ENCODE assay signal across 18 mouse cellular contexts in the genomic region with DNA sequence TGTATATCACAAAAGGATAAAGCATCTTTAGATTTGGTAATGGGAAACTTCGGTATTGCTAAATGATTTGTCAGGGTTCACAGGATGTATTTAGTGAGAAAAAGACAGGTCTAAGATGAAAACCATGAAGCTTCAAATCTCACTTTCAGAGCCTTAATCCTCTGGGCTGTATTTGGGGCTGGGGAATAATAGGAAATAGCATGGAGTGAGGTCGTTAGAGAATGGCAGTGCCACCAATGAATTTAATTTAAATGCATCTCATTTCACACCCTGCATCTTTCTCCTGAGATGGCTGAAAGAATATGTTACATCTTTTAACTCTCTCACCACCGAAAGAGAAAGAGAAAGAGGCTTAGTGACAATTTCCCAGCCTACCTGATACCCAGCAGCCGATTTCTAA.
"Had no signal": no experiment of that assay in that cellular context is flagged by ENCODE, and none has a peak within 500 bp of the region (broad histone marks: within the 10 kb centered on the region; RNA-seq: fewer than 3 reads in every experiment).

No protein-coding gene starts in this region.

- H3K27ac ChIP-seq: liver, embryonic 12.5 days; liver, embryonic 14.5 days; midbrain, embryonic 10.5 days; neural tube, embryonic 13.5 days; neural tube, embryonic 15.5 days; stomach, embryonic 15.5 days; stomach, postnatal 0 days had no signal

- H3K36me3 ChIP-seq: liver, embryonic 12.5 days; midbrain, embryonic 10.5 days; neural tube, embryonic 13.5 days; neural tube, embryonic 15.5 days; stomach, embryonic 15.5 days had no signal

- DNase-seq: lung, adult 18-20 months; lung, embryonic 14.5 days; lung, postnatal 10 days; lung, postnatal 4 days; retina, postnatal 1 day; right cerebral cortex, adult 18-20 months; right cerebral cortex, postnatal 14 days; thymus, adult 2 months; thymus, postnatal 25 days; thymus, postnatal 4 days had no signal

- H3K4me1 ChIP-seq: liver, embryonic 12.5 days; neural tube, embryonic 13.5 days; neural tube, embryonic 15.5 days; stomach, embryonic 15.5 days had no signal

- H3K4me3 ChIP-seq: liver, embryonic 12.5 days; midbrain, embryonic 10.5 days; myocyte; neural tube, embryonic 13.5 days; neural tube, embryonic 15.5 days; stomach, embryonic 15.5 days had no signal

- ATAC-seq: liver, embryonic 12.5 days had no signal

- H3K9ac ChIP-seq: liver, embryonic 12.5 days; liver, embryonic 14.5 days; lung, embryonic 14.5 days; neural tube, embryonic 13.5 days; neural tube, embryonic 15.5 days; stomach, embryonic 15.5 days had no signal

- H3K9me3 ChIP-seq: liver, embryonic 12.5 days; midbrain, embryonic 10.5 days; neural tube, embryonic 13.5 days; neural tube, embryonic 15.5 days; stomach, embryonic 15.5 days had no signal

- H3K27me3 ChIP-seq: liver, embryonic 12.5 days; neural tube, embryonic 13.5 days; neural tube, embryonic 15.5 days; stomach, embryonic 15.5 days had no signal

- H3K4me2 ChIP-seq: liver, embryonic 12.5 days; lung, embryonic 14.5 days; neural tube, embryonic 13.5 days; neural tube, embryonic 15.5 days; stomach, embryonic 15.5 days had no signal
